Mouse (Mus musculus): ENCODE measurements around the gene Iqsec2. TPM values are rescaled to one million over a fixed set of nuclear protein-coding genes. Genes with fewer than 3 reads are reported as not detected.

Iqsec2 gene
- polyA plus RNA-seq (2021; fragmentation: Nextera tagmentation): 9.8 and 10.0 TPM in 2 replicates
- long read RNA-seq, experiment 1, partial matches to known transcripts: 0 of 9 reads
- long read RNA-seq, experiment 1, other reads (novel, unspliced or antisense): 9 of 9 reads
- long read RNA-seq, experiment 2, partial matches to known transcripts: 36 of 41 reads
- long read RNA-seq, experiment 2, other reads (novel, unspliced or antisense): 5 of 41 reads

DNA sequence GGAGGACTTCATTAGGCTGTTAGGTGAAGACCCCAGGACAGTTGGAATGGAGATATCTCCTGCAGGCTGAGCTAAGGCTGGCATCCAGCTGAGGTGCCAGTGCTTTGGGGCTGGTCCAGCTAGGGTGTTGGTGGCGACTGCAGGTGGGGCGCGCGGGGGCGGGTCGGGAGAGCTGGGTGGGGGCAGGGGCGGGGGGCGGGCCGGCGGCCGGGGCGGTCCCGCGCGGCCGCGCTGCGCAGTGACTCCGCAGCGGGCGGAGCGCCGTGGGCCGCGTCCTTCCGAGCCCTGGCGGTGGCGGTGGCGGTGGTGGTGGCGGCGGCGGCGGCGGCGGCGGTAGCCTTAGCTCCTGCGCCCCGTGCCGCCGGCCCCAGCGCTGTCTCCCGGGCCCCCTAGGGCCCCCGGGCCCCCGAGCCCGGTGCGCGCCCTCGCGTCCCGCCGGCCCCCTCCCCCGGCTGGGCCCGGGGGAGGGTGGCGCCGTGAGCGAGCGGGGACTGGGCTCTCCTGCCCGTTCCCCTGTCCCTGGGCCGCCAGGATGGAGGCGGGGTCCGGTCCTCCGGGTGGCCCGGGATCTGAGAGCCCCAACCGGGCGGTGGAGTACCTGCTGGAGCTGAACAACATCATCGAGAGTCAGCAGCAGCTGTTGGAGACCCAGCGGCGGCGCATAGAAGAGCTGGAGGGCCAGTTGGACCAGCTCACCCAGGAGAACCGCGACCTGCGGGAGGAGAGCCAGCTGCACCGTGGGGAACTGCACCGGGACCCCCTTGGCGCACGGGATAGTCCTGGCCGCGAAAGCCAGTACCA, at the start of gene Iqsec2:
TSS of gene Iqsec2 (plus strand) at position 328 of the 801 bp plus-strand sequence.

DNA sequence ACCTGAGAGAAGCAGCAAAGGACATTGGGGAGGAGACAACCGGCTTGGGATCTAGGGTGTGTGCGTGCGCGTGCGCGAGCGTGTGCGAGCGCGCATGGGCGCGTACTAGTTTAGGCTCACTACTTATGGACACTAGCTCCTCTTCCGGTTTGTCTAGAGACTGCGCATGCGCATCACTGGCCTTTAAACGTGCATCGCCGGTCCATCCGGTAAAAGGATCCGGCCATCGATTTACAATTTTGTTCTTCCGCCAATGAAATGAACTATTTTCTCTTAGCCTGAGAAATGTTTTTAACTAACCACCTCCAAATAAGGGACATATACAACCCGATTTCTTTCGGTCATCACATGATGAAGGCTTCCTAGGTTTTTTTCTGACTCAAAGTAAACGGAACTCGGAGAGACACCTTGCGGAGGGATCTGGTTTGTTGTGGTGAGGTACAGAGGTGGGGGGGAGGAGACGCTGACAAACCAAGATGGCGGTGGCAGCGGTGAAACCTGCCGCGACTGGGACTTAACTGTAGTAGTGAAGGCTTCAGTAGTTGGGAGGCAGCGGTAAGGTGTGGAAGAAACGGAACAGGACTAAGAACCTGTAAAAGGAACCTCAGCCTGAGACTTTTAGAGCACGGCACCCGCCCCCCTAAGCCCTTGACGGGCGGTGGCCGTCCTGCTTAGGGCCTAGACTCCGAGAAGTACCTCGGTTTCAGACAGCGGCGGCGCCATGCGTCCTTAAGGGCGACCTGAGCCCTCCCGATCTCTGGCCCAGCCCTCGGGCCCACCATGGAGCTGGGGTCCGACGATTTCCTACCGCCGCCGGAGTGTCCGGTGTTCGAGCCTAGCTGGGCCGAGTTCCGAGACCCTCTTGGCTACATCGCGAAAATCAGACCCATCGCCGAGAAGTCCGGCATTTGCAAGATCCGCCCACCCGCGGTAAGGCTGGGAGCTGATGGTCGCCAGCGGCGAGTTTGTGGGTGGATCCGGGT, 89.0 kb downstream of the Iqsec2 start, which contains the start of gene Kdm5c:
TSS of gene Kdm5c (plus strand) at position 240 of the 983 bp plus-strand sequence.

Other genes starting within 250 kb of the Iqsec2 start
- 139 and 154 TPM in 2 replicates for gene Hsd17b10, start 142.4 kb upstream of the Iqsec2 start, polyA plus RNA-seq (2021; fragmentation: Nextera tagmentation)
- gene Ribc1, start 128.0 kb upstream of the Iqsec2 start, polyA plus RNA-seq (2021; fragmentation: Nextera tagmentation): 1.2 and 1.3 TPM in 2 replicates
- 21.7 and 23.1 TPM in 2 replicates for gene Smc1a, start 127.8 kb upstream of the Iqsec2 start, polyA plus RNA-seq (2021; fragmentation: Nextera tagmentation)
- 12.8 and 13.4 TPM in 2 replicates for gene Kdm5c, start 88.8 kb downstream of the Iqsec2 start, polyA plus RNA-seq (2021; fragmentation: Nextera tagmentation)
- 37.6 and 38.2 TPM in 2 replicates for gene Kantr, start 183.2 kb downstream of the Iqsec2 start, polyA plus RNA-seq (2021; fragmentation: Nextera tagmentation)
- gene Tspyl2, start 198.2 kb downstream of the Iqsec2 start, polyA plus RNA-seq (2021; fragmentation: Nextera tagmentation): 8.2 and 8.4 TPM in 2 replicates
- gene Gpr173, start 224.4 kb downstream of the Iqsec2 start, polyA plus RNA-seq (2021; fragmentation: Nextera tagmentation): 2.6 and 2.7 TPM in 2 replicates

Data from layer of hippocampus, adult 6 months (tissue).